ENCODE assay signal across 19 mouse cellular contexts in genomic region chr19:55565523-55566369, GRCm38 (mm10).
DNase-seq lines count a peak whose midpoint lies in the region; ATAC-seq and TF ChIP-seq lines count a peak whose summit lies in the region.
"Had no signal": no experiment of that assay in that cellular context is flagged by ENCODE, and none has a peak within 500 bp of the region (broad histone marks: within the 10 kb centered on the region; RNA-seq: fewer than 3 reads in every experiment).

No protein-coding gene starts in this region.

- DNase-seq in heart, adult 11 months = peak; percentile 22
- no peak for DNase-seq in heart, postnatal 4 days
- DNase-seq in stomach, postnatal 0 days (ENCODE audit: low spot score) = no peak
- DNase-seq in liver, postnatal 0 days = no peak
- no peak for DNase-seq in right cerebral cortex, postnatal 25 days
- DNase-seq: adrenal gland, postnatal 14 days; cerebellum, adult 11-12 months; cerebellum, adult 9-10 months; cerebellum, postnatal 25 days; gastrocnemius, postnatal 14 days had no signal

- H3K4me2 ChIP-seq in stomach, embryonic 15.5 days = no peak overlapping the region
- no peak overlapping the region for H3K4me2 ChIP-seq in stomach, postnatal 0 days (replicated peaks; ENCODE audit: low read depth)
- no peak overlapping the region for H3K4me2 ChIP-seq in liver, postnatal 0 days (ENCODE audit: low read depth, low read length)
- H3K4me2 ChIP-seq: embryonic facial prominence, embryonic 13.5 days; forebrain, embryonic 12.5 days; heart, embryonic 12.5 days had no signal

- no peaks in the 10 kb centered on the region for H3K27me3 ChIP-seq in stomach, embryonic 15.5 days (replicated peaks)
- no peaks in the 10 kb centered on the region for H3K27me3 ChIP-seq in stomach, postnatal 0 days (ENCODE audit: control insufficient read depth, insufficient read depth, low read length)
- no peaks in the 10 kb centered on the region for H3K27me3 ChIP-seq in liver, postnatal 0 days (ENCODE audit: insufficient read depth, low read length)
- H3K27me3 ChIP-seq: heart, embryonic 12.5 days; Patski had no signal

- no peak overlapping the region for H3K9ac ChIP-seq in stomach, embryonic 15.5 days
- no peak overlapping the region for H3K9ac ChIP-seq in stomach, postnatal 0 days (ENCODE audit: low read length)
- no peak overlapping the region for H3K9ac ChIP-seq in liver, postnatal 0 days (replicated peaks)
- H3K9ac ChIP-seq: embryonic facial prominence, embryonic 13.5 days; forebrain, embryonic 12.5 days; heart, embryonic 12.5 days had no signal

- no peak for ATAC-seq in stomach, embryonic 15.5 days (ENCODE audit: insufficient read depth, low FRiP score, low read depth)
- no peak for ATAC-seq in stomach, postnatal 0 days (ENCODE audit: low FRiP score, low TSS enrichment)
- peak; percentile 71 for ATAC-seq in liver, postnatal 0 days
- no peak for ATAC-seq in megakaryocyte, adult 5-6 weeks (ENCODE audit: poor library complexity, severe bottlenecking)
- ATAC-seq: activated CD4-positive, CD25-positive, alpha-beta regulatory T cell, adult 4 months; forebrain, embryonic 16.5 days; hindbrain, embryonic 16.5 days; Patski had no signal

- WGBS in stomach, embryonic 15.5 days = 30% methylated on average over 6 of the region's 6 CpGs
- WGBS in stomach, postnatal 0 days = 44% methylated on average over 6 of the region's 6 CpGs
- 20% methylated on average over 6 of the region's 6 CpGs for WGBS in liver, postnatal 0 days (ENCODE audit: insufficient replicate concordance)

- H3K27ac ChIP-seq in stomach, embryonic 15.5 days = 0 out of 2 replicates have a peak overlapping the region, but pooled peaks have one; percentile 8
- H3K27ac ChIP-seq in stomach, postnatal 0 days (replicated peaks) = no peak overlapping the region
- peak overlapping the region; percentile 48; the same call in 1 of the 2 replicates for H3K27ac ChIP-seq in liver, postnatal 0 days (ENCODE audit: low read depth)
- H3K27ac ChIP-seq: embryonic facial prominence, embryonic 13.5 days; forebrain, embryonic 12.5 days had no signal

- H3K4me3 ChIP-seq in stomach, embryonic 15.5 days (replicated peaks) = no peak overlapping the region
- H3K4me3 ChIP-seq in stomach, postnatal 0 days (ENCODE audit: low read depth, low read length) = no peak overlapping the region
- H3K4me3 ChIP-seq in liver, postnatal 0 days (ENCODE audit: low read depth, low read length) = no peak overlapping the region
- H3K4me3 ChIP-seq: embryonic facial prominence, embryonic 13.5 days; forebrain, embryonic 12.5 days; heart, embryonic 12.5 days had no signal

- H3K9me3 ChIP-seq in stomach, embryonic 15.5 days = no peaks in the 10 kb centered on the region
- no peaks in the 10 kb centered on the region for H3K9me3 ChIP-seq in stomach, postnatal 0 days (ENCODE audit: control insufficient read depth, low read length)
- no peaks in the 10 kb centered on the region for H3K9me3 ChIP-seq in liver, postnatal 0 days (ENCODE audit: low read length)
- H3K9me3 ChIP-seq: embryonic facial prominence, embryonic 13.5 days; forebrain, embryonic 12.5 days; heart, embryonic 12.5 days had no signal

- peaks cover 24% of the 10 kb centered on the region for H3K4me1 ChIP-seq in stomach, embryonic 15.5 days
- H3K4me1 ChIP-seq in stomach, postnatal 0 days (replicated peaks; ENCODE audit: control insufficient read depth, insufficient read depth) = no peaks in the 10 kb centered on the region
- H3K4me1 ChIP-seq in liver, postnatal 0 days (ENCODE audit: insufficient read depth) = peaks cover 37% of the 10 kb centered on the region

- TF ChIP-seq EP300 in stomach, postnatal 0 days (optimal IDR thresholded peaks at IDR 0.05) = no peak
- 0 out of 2 replicates have a peak, but pooled peaks have one; percentile 24 for TF ChIP-seq EP300 in liver, postnatal 0 days (IDR thresholded peaks at IDR 0.05; ENCODE audit: low read depth)

- no peak for TF ChIP-seq CTCF in stomach, postnatal 0 days (IDR thresholded peaks at IDR 0.05; ENCODE audit: low read depth)
- no peak for TF ChIP-seq CTCF in liver, postnatal 0 days (IDR thresholded peaks at IDR 0.05; ENCODE audit: low read depth)

- no peaks in the 10 kb centered on the region for H3K36me3 ChIP-seq in stomach, embryonic 15.5 days
- no peaks in the 10 kb centered on the region for H3K36me3 ChIP-seq in stomach, postnatal 0 days (ENCODE audit: control insufficient read depth, insufficient read depth, low read length)
- H3K36me3 ChIP-seq in liver, postnatal 0 days (replicated peaks; ENCODE audit: insufficient read depth, low read length) = no peaks in the 10 kb centered on the region
- H3K36me3 ChIP-seq: embryonic facial prominence, embryonic 13.5 days; forebrain, embryonic 12.5 days; heart, embryonic 12.5 days had no signal
